Mouse (Mus musculus): ENCODE measurements at regions not wholly inside any gene's neighbourhood (a gene's known extent, or its start where the extent isn't known, plus 50 kb on each side); places are given as distances from the start of the nearest gene placed in this dataset.

DNA sequence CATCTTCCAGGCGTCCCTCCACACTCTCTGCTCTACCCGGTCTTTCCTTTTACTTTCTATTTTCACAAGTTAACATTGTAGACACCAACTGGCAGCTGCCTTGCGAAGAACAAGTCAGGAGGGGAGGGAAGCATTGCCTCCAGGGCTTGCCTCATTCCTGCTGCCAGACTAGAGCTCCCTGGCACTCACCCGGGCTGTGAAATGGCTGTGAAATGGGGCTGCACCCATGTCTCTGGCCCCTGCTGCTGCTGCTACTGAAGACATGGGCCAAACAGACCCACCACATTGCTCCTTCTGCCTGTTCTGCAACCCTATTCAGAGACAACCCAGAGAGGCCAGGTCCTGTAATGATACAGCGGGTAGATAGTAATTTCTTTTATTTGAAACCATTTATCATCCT lies 156.0 kb upstream of the Tbca start:
- TF ChIP-seq CTCF (IDR thresholded peaks at IDR 0.05; ENCODE audit: low read depth) (no peak), EP300 (IDR thresholded peaks at IDR 0.05; ENCODE audit: low read depth) (no peak)
